Mouse (Mus musculus) cortical plate, adult 2 months (tissue): ENCODE measurements around the gene Eomes.

ENCODE experiments used
- CTCF ChIP-seq: fragments of 200-500 bp; IDR thresholded peaks from 2 replicates; pipeline ENCODE4 v1.5.1; 2011; ENCODE audit warnings: mild to moderate bottlenecking, control low read depth, low read length; ENCODE audit not compliant: insufficient read depth; ENCODE audit errors: extremely low read depth
- POLR2A ChIP-seq: fragments of 200-500 bp; IDR thresholded peaks from 2 replicates; pipeline ENCODE4 v1.6.1; 2011; ENCODE audit warnings: mild to moderate bottlenecking, low read length, control low read depth; ENCODE audit not compliant: insufficient read depth; ENCODE audit errors: extremely low read depth

GRCm38 (mm10) chr9:118521659-118522058, 43.6 kb downstream of the Eomes start:
- no peak for TF ChIP-seq CTCF
- no peak for TF ChIP-seq POLR2A
